Mouse (Mus musculus): ENCODE data around the gene Mgst2.
A peak's percentile ranks its signal among the peaks of the same experiment; 100 is the strongest.

Mgst2 gene

GRCm38 (mm10) chr3:51660060-51660459 lies at the start of gene Mgst2:
Mgst2 (plus strand) TSS chr3:51660360.
- no peak for DNase-seq

GRCm38 (mm10) chr3:51611972-51612371 lies 48.2 kb upstream of the Mgst2 start:
- DNase-seq = peak; percentile 71

- DNase-seq = no peak
These were observed 47.5 kb upstream of the Mgst2 start for GRCm38 (mm10) chr3:51612398-51613356.

GRCm38 (mm10) chr3:51614278-51614677 lies 45.9 kb upstream of the Mgst2 start:
- no peak for DNase-seq

- DNase-seq = no peak
These were observed 36.2 kb upstream of the Mgst2 start for GRCm38 (mm10) chr3:51623956-51624355.

GRCm38 (mm10) chr3:51627741-51628140 lies 32.4 kb upstream of the Mgst2 start:
- DNase-seq = no peak

GRCm38 (mm10) chr3:51628977-51629376 lies 31.2 kb upstream of the Mgst2 start:
- no peak for DNase-seq

GRCm38 (mm10) chr3:51630746-51631145 lies 29.4 kb upstream of the Mgst2 start:
- no peak for DNase-seq

GRCm38 (mm10) chr3:51631971-51632370 lies 28.2 kb upstream of the Mgst2 start:
- DNase-seq = no peak

- DNase-seq = peak; percentile 57
These were observed 25.7 kb upstream of the Mgst2 start for GRCm38 (mm10) chr3:51634451-51634850.

- DNase-seq = no peak
These were observed 24.2 kb upstream of the Mgst2 start for GRCm38 (mm10) chr3:51635960-51636359.

GRCm38 (mm10) chr3:51636700-51637099 lies 23.5 kb upstream of the Mgst2 start:
- no peak for DNase-seq

GRCm38 (mm10) chr3:51637326-51637725 lies 22.8 kb upstream of the Mgst2 start:
- DNase-seq = no peak

- no peak for DNase-seq
These were observed 21.9 kb upstream of the Mgst2 start for GRCm38 (mm10) chr3:51638260-51638659.

GRCm38 (mm10) chr3:51645484-51645883 lies 14.7 kb upstream of the Mgst2 start:
- no peak for DNase-seq

GRCm38 (mm10) chr3:51646301-51646700 lies 13.9 kb upstream of the Mgst2 start:
- no peak for DNase-seq

- no peak for DNase-seq
These were observed 12.8 kb upstream of the Mgst2 start for GRCm38 (mm10) chr3:51647356-51647755.

GRCm38 (mm10) chr3:51648037-51648664 lies 12.0 kb upstream of the Mgst2 start:
- DNase-seq = peak; percentile 73

GRCm38 (mm10) chr3:51649426-51649825 lies 10.7 kb upstream of the Mgst2 start:
- DNase-seq = peak; percentile 61

- peak; percentile 59 for DNase-seq
These were observed 10.2 kb upstream of the Mgst2 start for GRCm38 (mm10) chr3:51649986-51650385.

- DNase-seq = no peak
These were observed 9.0 kb upstream of the Mgst2 start for GRCm38 (mm10) chr3:51651149-51651548.

- DNase-seq = peak; percentile 87
These were observed 7.9 kb upstream of the Mgst2 start for GRCm38 (mm10) chr3:51652292-51652691.

GRCm38 (mm10) chr3:51652701-51653100 lies 7.5 kb upstream of the Mgst2 start:
- peak; percentile 33 for DNase-seq
